Mouse (Mus musculus) T-helper 2 cell (primary cell): ENCODE measurements around the gene Tmem185b.

Source experiments
- in situ Hi-C: fragments of 300-600 bp; cut with MboI, MseI; formaldehyde crosslinking; loops from one replicate; pipeline ENCODE4 v1.15.1; 2025; ENCODE audit warnings: high pct_unique_total_duplicates

The Tmem185b gene

DNA sequence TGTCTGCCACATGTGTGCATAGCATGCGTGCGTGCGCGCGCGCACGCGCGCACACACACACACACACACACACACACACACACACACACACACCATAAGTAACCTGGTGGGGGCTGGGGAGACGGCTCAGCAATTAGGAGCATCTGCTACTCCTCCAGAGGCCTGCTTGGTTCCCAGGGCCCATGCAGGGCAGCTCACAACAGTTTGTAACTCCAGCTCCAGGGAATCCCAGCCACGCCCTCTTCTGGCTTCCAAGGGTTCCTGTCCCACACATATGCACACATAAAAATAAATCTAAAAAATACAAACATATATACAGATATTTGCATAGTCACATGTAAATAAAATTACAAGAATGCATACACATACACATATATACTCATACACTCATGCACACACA is 23.2 kb upstream of the Tmem185b start:
- in situ Hi-C loops, result loop anchor here (10.0 to 25.0 kb wide), 2 partner anchors 1038 to 1190 kb away; partner anchors contain the start of genes Nifk and Tsn

DNA sequence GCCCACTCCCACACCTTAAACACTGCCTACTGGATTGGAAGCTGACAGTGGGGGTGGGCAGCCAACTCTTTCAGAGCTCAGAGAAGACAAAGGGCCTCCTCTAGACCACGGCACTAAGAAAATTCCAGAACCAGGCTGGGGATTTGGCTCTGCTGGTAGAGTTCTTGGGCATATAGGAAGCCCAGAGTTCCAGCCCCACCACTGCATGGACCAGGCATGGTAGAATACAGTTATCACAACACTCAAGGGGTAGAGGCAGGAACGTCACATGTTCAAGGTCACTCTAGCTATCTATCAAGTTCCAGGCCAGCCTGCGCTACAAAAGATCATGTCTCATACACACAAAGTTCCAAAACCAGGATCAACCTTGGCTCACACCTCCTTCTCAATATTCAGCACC is 22.8 kb upstream of the Tmem185b start:
- in situ Hi-C loops, result loop anchor here (10.0 to 25.0 kb wide), 2 partner anchors 1038 to 1191 kb away; partner anchors contain the start of genes Nifk and Tsn

- in situ Hi-C loops, result loop anchor here (10.0 to 25.0 kb wide), 2 partner anchors 1039 to 1192 kb away; partner anchors contain the start of genes Nifk and Tsn
Observed at GRCm38 (mm10) chr1:119503808-119504207, 22.2 kb upstream of the Tmem185b start.

GRCm38 (mm10) chr1:119504260-119505062 is 21.5 kb upstream of the Tmem185b start, which contains the start of gene Ralb:
Ralb (minus strand) TSS chr1:119504794.
- in situ Hi-C loops, result loop anchor here (10.0 to 25.0 kb wide), 2 partner anchors 1040 to 1192 kb away; partner anchors contain the start of genes Nifk and Tsn

DNA sequence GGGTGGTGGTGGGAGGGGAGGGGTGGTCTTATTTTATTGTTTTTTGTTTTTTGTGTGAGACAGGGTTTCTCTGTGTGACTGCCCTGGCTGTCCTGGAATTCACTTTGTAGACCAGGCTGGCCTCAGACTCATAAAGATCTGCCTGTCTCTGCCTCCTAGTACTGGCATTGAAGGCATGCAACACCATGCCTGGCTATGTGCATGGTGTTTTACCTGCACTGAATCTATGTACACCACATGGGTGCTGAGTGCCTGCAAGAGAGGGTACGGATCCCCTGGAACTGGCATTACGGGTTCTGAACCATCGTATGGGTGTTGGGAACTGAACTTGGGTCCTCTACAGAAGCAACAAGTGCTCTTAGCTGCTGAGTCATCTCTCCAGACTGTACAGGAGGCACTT is 20.0 kb upstream of the Tmem185b start:
- in situ Hi-C loops, result loop anchor here (10.0 to 25.0 kb wide), 2 partner anchors 1041 to 1194 kb away; partner anchors contain the start of genes Nifk and Tsn

DNA sequence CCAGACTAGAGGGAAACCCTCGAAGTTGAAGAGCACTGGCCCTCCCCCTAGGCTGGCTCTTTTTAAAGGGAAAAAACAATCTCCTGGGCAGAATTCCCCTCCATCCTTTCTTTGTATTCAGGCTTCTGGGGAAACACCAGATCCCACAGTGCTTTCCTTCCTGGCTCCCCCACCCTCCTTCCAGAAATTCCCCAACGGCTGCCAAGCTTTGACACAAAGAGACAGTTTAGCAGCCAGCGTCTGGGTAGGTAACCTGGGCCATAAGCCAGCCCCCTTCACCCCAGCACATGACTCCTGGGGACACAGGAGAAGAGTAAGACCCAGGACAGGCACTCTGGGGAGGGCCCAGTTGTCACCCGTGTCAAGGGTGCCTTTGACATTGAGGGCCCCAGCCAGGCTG is 17.4 kb upstream of the Tmem185b start:
- in situ Hi-C loops, result loop anchor here (10.0 to 25.0 kb wide), 2 partner anchors 1044 to 1196 kb away; partner anchors contain the start of genes Nifk and Tsn

- in situ Hi-C loops, result loop anchor here (10.0 to 25.0 kb wide), 2 partner anchors 1045 to 1197 kb away; partner anchors contain the start of genes Nifk and Tsn
Observed at GRCm38 (mm10) chr1:119509474-119509873, 16.5 kb upstream of the Tmem185b start.

DNA sequence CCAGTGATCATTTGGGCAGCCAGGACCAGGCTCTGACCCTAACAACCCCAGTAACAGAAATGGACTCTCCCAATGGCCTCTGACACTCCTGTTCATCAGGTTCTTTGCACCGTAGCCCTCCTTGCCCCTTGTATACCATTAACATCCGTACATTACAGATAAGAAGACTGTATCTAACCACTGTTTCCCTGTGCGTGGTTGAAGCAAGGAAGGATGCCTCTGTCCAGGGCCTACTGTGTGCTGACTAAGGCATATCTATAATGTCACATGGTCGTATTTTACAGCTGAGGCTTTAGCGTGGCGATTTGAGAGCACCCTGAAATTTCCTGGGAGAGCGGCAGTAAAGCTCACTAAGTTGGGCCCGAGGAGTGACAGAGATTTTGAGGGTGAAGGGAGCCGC is 15.6 kb upstream of the Tmem185b start:
- in situ Hi-C loops, result loop anchor here (25.0 kb wide), 1 partner anchor 1198 kb away; the partner anchor contains the start of genes Nifk and Tsn

- in situ Hi-C loops, result loop anchor here (25.0 kb wide), 1 partner anchor 1199 kb away; the partner anchor contains the start of genes Nifk and Tsn
Observed at GRCm38 (mm10) chr1:119510857-119511256, 15.1 kb upstream of the Tmem185b start.

- in situ Hi-C loops, result loop anchor here (25.0 kb wide), 1 partner anchor 1206 kb away; the partner anchor contains the start of genes Nifk and Tsn
Observed at GRCm38 (mm10) chr1:119518060-119518459, 7.9 kb upstream of the Tmem185b start.

DNA sequence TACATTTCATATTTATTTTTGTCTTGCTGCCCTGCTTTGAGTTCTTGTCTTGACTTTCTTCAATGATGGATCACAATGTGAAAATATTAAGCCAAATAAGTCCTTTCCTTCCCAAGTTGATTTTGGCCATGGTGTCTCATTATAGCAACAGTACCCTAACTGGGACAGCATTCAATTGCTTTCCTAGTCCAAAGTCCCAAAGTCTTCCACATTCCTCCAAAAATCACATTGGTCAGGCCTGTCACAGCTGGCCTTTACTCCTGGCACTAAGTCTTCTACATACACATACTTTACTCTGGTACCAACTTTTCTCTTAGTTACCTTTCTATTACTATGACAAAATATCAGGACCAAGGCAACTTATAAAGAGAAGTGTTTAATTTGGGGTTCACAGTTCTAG is 7.2 kb upstream of the Tmem185b start:
- in situ Hi-C loops, result loop anchor here (25.0 kb wide), 1 partner anchor 1206 kb away; the partner anchor contains the start of genes Nifk and Tsn

DNA sequence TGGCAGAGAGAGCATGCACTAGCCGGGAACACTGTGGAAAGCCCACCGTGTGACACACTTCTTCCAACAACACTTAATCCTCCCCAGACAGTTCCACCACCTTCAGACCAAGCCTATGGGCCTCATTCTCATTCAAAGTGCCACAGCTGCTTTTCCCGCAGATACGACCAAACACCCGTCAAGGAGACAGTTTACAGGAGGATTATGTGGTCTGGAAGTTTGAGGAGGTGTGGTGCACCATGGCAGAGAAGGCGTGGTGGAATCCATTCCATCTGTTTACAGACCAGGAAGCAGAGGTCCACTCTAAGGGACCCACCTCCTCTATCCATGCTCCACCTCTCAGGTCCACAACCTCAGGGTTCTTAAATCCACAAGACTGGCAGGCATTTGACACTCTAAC is 6.7 kb upstream of the Tmem185b start:
- in situ Hi-C loops, result loop anchor here (25.0 kb wide), 1 partner anchor 1207 kb away; the partner anchor contains the start of genes Nifk and Tsn

GRCm38 (mm10) chr1:119521029-119521428 is 4.9 kb upstream of the Tmem185b start:
- in situ Hi-C loops, result loop anchor here (5.0 to 25.0 kb wide), 2 partner anchors 316 to 1209 kb away; partner anchors contain the start of genes Nifk, Ptpn4 and Tsn

- in situ Hi-C loops, result loop anchor here (5.0 to 25.0 kb wide), 2 partner anchors 316 to 1209 kb away; partner anchors contain the start of genes Nifk, Ptpn4 and Tsn
Observed at GRCm38 (mm10) chr1:119521681-119522080, 4.3 kb upstream of the Tmem185b start.

- in situ Hi-C loops, result loop anchor here (5.0 to 25.0 kb wide), 2 partner anchors 315 to 1210 kb away; partner anchors contain the start of genes Nifk, Ptpn4 and Tsn
Observed at GRCm38 (mm10) chr1:119522726-119523125, 3.2 kb upstream of the Tmem185b start.

DNA sequence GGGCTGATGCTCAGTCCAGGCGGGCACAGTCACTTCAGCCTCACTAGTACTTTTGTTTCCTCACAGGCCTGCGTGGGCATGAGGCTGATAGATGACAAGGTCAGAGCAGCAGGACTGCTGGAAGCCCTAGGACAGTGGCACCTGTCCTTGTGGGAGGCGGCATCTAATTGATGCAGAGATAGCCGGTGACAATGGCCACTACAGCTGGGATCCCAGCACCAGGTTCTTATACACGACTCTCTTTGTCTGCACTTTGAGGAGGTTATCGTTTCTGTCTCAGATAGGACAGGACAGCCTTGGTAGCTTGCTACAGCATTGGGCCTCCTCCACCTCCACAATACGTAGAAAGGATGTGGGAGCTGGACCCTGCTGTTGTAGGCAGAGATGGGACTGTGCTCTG is 2.6 kb upstream of the Tmem185b start:
- in situ Hi-C loops, result loop anchor here (5.0 to 25.0 kb wide), 2 partner anchors 314 to 1211 kb away; partner anchors contain the start of genes Nifk, Ptpn4 and Tsn

DNA sequence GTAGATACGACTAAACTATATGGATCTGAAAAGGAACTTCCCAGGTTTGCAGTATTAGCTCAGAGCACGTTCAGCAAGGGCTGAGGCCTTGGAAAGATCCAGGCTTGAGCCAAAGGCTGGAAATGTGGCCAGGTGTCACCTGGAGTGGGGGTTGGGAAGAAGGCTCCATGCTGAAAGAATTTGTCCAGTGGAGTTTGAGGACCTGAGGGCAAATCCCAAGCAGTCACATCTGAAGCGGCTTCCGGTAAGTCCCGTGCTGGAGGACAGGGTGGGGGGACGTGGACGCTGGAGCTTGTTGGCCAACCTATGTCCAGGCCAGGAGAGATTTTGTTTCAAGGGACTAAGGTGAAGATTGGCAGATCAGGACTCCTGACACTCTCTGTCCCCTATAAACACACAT is 2.1 kb upstream of the Tmem185b start:
- in situ Hi-C loops, result loop anchor here (5.0 to 25.0 kb wide), 2 partner anchors 313 to 1212 kb away; partner anchors contain the start of genes Nifk, Ptpn4 and Tsn

DNA sequence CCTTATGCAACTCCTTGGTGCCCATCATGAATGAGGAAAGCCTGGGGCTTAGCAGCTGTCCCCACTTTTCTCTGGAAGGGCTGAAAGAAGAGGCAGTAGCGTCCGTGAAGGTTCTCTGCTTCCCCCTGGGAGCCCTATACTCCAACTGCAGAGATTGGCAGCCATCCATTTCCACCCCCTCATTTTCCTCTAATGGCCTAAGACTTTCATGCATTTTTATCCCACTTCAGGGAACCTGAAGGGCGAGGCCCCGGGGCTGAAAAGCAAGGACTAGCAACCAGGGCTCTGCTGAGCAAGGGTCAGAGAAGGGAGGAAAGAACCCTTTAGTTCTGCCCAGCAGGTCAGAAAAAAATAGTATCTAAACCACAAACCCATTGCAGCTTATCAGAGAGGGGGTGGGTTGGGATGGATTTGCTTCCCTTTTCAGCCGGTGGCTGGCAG is 936 bp upstream of the Tmem185b start:
- in situ Hi-C loops, result no loop called here

GRCm38 (mm10) chr1:119530941-119531340 is 5.0 kb downstream of the Tmem185b start:
- in situ Hi-C loops, result no loop called here

- in situ Hi-C loops, result no loop called here
Observed at GRCm38 (mm10) chr1:119532165-119532564, 6.2 kb downstream of the Tmem185b start.

DNA sequence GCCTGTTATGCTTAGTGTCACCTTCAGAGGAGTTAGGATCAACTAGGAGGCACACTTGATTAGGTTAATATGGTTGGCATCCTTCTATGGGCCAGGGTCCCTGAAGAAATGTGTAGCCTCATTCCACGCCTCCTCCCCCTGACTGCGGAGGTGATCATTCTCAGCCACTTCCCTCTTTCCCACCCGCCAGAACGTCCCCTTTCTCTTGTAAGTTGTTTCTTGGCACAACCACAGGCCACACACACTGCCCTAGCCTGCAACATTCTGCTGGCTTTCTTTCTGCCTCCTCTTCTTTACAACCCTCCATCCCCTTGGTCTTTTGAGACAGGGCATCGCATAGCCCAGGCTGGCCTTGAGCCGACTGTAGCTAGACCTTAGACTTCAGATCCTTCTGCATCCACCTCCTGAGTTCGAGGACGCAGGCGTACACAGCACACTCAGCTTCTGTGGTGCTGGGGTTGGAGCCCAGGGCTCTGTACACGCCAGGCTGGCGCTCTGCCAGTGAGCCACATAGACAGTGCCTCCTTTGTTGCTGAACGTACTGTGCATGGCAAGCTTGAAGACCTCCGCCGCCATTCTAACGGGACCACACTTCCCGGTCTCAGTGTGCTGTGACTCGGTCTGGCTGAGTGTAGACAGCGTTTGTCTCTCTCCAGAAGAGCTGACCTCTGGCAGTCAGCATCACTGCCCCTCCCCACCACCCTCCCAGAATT is 7.3 kb downstream of the Tmem185b start:
- in situ Hi-C loops, result no loop called here
